Mouse (Mus musculus) heart, embryonic 14.5 days (tissue): ENCODE data around the gene Fosl1. TPM values are rescaled to one million over a fixed set of nuclear protein-coding genes. Genes with fewer than 3 reads are reported as not detected.

Experiments used
- ATAC-seq: fragments of 200-750 bp; cut with Nextera tagmentation; 2 replicates; pipeline ENCODE4 v1.8.0; 2017; ENCODE audit warnings: low read depth, moderate TSS enrichment; ENCODE audit not compliant: insufficient number of reproducible peaks, insufficient read depth, low FRiP score
- H3K27ac ChIP-seq, 2 experiments: fragments of 200-500 bp in 1 of 2; fragments of 300-500 bp in 1 of 2; sonication (generic) in 1 of 2; replicated peaks in 1 of 2; 2 replicates each; pipeline ENCODE4 v1.5.1; 2012 to 2014; ENCODE audit warnings: low read depth in 2 of 2, low read length in 2 of 2, control low read depth in 1 of 2, mild to moderate bottlenecking in 1 of 2, mixed read lengths in 1 of 2; ENCODE audit not compliant: control insufficient read depth in 1 of 2, insufficient read depth in 1 of 2
- H3K27me3 ChIP-seq: fragments of 300-500 bp; sonication (generic); 2 replicates; pipeline ENCODE4 v1.6.1; 2014; ENCODE audit warnings: mild to moderate bottlenecking, low read length, control low read depth; ENCODE audit not compliant: control insufficient read depth, insufficient read depth
- H3K36me3 ChIP-seq: fragments of 300-500 bp; sonication (generic); 2 replicates; pipeline ENCODE4 v1.6.1; 2014; ENCODE audit warnings: mild to moderate bottlenecking, control low read depth, low read length, mixed read lengths; ENCODE audit not compliant: control insufficient read depth, insufficient read depth
- H3K4me1 ChIP-seq, 2 experiments: fragments of 200-500 bp in 1 of 2; fragments of 300-500 bp in 1 of 2; sonication (generic) in 1 of 2; 2 replicates each; pipeline ENCODE4 v1.6.1; 2012 to 2014; ENCODE audit warnings: low read length in 2 of 2, control low read depth in 1 of 2, mixed read lengths in 1 of 2; ENCODE audit not compliant: control insufficient read depth in 2 of 2, insufficient read depth in 2 of 2
- H3K4me2 ChIP-seq: fragments of 300-500 bp; sonication (generic); 2 replicates; pipeline ENCODE4 v1.6.1; 2014; ENCODE audit warnings: mild to moderate bottlenecking, low read length
- H3K4me3 ChIP-seq, 2 experiments: fragments of 200-500 bp in 1 of 2; fragments of 300-500 bp in 1 of 2; sonication (generic) in 1 of 2; 2 replicates each; pipeline ENCODE4 v1.5.1; 2012 to 2014; ENCODE audit warnings: low read length in 2 of 2, mild to moderate bottlenecking in 2 of 2, control low read depth in 1 of 2, low read depth in 1 of 2, moderate library complexity in 1 of 2; ENCODE audit not compliant: control insufficient read depth in 1 of 2, insufficient read depth in 1 of 2
- H3K9ac ChIP-seq: fragments of 300-500 bp; sonication (generic); 2 replicates; pipeline ENCODE4 v1.6.1; 2014; ENCODE audit warnings: mild to moderate bottlenecking, low read length
- H3K9me3 ChIP-seq: fragments of 300-500 bp; sonication (generic); 2 replicates; pipeline ENCODE4 v1.6.1; 2016; ENCODE audit warnings: low read length, control low read depth; ENCODE audit not compliant: control insufficient read depth
- WGBS: fragments of 180-500 bp; shearing (Covaris S2); extraction: QIAGEN DNeasy Blood & Tissue Kit; methylation state at CpG from one replicate; pipeline ENCODE4 v1.1.7; 2014; 5-methylcytosine and 5-hydroxymethylcytosine counted together
- polyA plus RNA-seq: library from polyadenylated mRNA; unstranded; fragments of >200 nt; fragmentation: Nextera tagmentation; extraction: Ambion mirVana; gene quantifications from 2 replicates; pipeline ENCODE4 v1.2.1, GENCODE M21; 2014

Fosl1 gene
- polyA plus RNA-seq, 1 experiment from 2014 or later, result not detected

DNA sequence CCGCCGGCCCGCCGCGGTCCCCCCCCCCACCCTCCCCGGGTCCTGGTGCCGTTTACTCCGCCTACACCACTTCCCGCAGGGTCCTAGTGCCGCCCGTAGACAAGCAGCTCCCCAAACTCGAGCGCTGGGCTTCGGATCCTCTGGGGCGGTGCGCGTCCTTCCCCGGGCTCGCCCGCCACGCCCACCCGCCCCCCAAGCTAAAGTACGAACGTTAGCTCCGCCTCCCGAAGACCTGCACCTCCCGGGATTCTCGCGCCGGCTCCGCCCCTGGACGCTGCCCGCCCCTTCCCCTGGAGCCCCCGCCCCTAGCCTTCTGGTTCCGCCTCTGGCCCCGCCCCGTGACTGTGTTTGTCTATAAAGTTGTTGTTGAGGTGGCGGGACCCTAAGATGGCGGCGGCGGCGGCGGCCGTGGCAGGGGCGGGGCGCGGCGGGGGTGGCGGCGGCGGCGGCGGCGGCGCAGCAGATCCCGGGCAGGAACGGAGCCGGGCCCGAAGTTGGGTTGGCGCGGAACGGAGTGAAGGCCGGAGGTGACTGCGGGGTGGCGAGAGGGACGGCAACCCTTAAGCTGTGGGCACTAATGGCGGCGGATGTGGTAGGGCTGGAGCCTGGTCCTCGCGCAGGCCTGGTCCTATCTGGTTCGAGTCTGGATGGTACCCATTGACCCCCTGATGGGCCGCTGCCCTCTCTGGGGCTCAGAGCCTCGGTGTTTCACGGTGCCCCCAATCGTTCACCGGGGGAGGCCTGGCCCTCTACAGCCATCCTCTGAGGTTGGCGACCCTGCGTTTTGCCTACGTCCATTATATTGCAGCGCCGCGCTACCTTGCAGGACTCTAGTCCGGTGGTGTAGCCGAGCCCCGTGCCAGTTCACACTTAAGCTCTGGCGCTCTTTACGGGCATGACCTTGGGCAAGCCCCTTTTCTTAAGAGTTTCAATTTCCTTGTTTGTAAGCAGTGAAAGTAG is 22.3 kb upstream of the Fosl1 start, which contains the start of the genes Drap1 and AI837181:
Drap1 (minus strand) TSS at position 198 of the 960 bp plus-strand sequence.
AI837181 (plus strand) TSS at position 363 of the 960 bp plus-strand sequence.
- ATAC-seq, result peak; percentile 89
- Histone ChIP-seq H3K27me3 (no peaks in the 10 kb centered on the region), H3K4me3 (peak within 1 kb of the TSS; percentile 87 to 92), H3K27ac (peak within 1 kb of the TSS; percentile 86 to 92), H3K36me3 (peaks cover 58% of the 10 kb centered on the region), H3K9me3 (no peaks in the 10 kb centered on the region), H3K4me1 (peaks cover 18 to 22% of the 10 kb centered on the region in 2 experiments), H3K4me2 (peak within 1 kb of the TSS; percentile 88), H3K9ac (peak within 1 kb of the TSS; percentile 97)
- WGBS, result under 1% methylated on average over 85 of the region's 87 CpGs

DNA sequence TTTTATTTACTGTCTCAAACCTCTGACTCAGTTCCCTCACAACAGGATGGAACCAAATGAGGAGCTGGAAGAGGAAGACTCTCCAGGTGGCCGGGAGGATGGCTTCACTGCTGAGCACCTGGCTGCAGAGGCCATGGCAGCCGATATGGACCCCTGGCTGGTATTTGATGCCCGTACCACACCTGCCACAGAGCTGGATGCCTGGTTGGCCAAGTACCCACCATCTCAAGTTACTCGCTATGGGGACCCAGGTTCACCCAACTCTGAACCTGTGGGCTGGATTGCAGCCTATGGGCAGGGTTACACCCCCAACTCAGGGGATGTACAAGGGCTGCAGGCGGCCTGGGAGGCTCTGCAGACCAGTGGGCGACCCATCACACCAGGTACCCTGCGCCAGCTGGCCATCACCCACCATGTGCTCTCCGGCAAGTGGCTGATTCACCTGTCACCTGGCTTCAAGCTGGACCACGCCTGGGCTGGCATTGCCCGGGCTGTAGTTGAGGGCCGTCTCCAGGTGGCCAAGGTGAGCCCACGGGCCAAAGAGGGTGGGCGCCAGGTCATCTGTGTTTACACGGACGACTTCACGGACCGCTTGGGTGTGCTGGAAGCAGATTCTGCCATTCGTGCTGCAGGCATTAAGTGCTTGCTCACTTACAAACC is 21.3 kb upstream of the Fosl1 start:
- Histone ChIP-seq H3K9me3 (no peaks in the 10 kb centered on the region), H3K36me3 (peaks cover 48% of the 10 kb centered on the region), H3K27me3 (no peaks in the 10 kb centered on the region), H3K27ac (peak overlapping the region; percentile 80 to 92; a peak in 2 of 4 replicates), H3K4me2 (peak overlapping the region; percentile 88), H3K9ac (peak overlapping the region; percentile 97), H3K4me3 (peak overlapping the region; percentile 84 to 87), H3K4me1 (peaks cover 18 to 23% of the 10 kb centered on the region in 2 experiments)
- no peak for ATAC-seq
- WGBS, result 90% methylated on average over 18 of the region's 18 CpGs

DNA sequence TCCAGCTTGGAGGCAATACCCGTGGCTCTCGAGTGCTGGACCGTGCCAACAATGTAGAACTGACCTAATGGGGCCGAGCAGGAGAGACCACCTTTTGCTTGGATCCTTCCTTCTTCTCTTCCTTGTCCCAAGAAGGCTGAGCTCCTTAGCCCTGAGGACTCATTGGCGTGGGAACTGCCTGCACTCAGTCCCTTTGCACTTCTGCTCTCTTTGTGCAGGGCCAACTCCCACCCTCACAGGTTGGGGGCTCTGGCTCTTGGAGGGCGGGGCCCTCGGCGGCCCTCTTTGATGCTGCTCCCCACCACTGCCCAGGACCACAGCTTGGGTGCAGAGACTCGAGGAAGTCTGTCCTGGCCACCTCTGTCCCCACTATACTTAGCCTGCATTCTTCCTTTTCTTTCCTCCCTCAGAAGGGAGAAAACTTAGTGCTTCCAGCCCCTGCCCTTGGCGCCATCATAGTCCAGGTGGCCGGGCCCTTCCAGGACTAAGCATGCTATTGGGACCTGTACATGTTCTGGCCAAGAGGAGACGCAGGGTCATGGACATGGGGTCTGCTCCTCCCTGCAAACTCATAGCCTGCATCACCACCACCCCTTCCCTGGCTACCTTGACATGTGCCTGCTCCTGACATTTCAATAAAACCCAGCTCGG is 20.6 kb upstream of the Fosl1 start:
- ATAC-seq, result no peak
- no peak overlapping the region for H3K27ac ChIP-seq
- H3K36me3 ChIP-seq, result peaks cover 41% of the 10 kb centered on the region
- H3K4me2 ChIP-seq, result peak overlapping the region; percentile 88; the same call in 1 of the 2 replicates
- WGBS, result 90% methylated on average over 13 of the region's 13 CpGs
- no peaks in the 10 kb centered on the region for H3K9me3 ChIP-seq
- H3K9ac ChIP-seq, result no peak overlapping the region
- H3K4me3 ChIP-seq, result no peak overlapping the region
- H3K27me3 ChIP-seq, result no peaks in the 10 kb centered on the region
- H3K4me1 ChIP-seq, result peaks cover 18 to 23% of the 10 kb centered on the region in 2 experiments

DNA sequence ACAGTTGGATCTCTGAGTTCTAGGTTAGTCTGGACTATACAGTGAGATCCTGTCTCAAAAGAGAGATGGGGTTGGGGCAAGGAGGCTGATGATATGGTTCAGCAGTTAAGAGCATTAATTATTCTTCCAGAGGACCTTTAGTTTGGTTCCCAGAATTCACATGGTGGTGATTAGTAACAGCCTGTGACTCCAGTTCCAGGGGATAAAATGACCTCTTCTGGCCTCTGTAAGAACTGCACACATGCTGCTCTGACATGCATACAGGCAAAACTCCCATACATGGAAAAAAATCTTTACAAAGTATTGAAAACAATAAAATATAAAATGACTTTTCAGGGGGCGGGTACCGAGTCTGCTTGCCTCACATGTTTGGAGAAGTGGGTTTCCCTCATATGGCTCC is 19.3 kb upstream of the Fosl1 start:
- Histone ChIP-seq H3K4me1 (peaks cover 16 to 25% of the 10 kb centered on the region in 2 experiments), H3K36me3 (peaks cover 27% of the 10 kb centered on the region), H3K9ac (no peak overlapping the region), H3K27me3 (no peaks in the 10 kb centered on the region), H3K9me3 (no peaks in the 10 kb centered on the region), H3K27ac (no peak overlapping the region), H3K4me2 (no peak overlapping the region), H3K4me3 (no peak overlapping the region)
- 74% methylated on average over 2 of the region's 2 CpGs for WGBS
- no peak for ATAC-seq

DNA sequence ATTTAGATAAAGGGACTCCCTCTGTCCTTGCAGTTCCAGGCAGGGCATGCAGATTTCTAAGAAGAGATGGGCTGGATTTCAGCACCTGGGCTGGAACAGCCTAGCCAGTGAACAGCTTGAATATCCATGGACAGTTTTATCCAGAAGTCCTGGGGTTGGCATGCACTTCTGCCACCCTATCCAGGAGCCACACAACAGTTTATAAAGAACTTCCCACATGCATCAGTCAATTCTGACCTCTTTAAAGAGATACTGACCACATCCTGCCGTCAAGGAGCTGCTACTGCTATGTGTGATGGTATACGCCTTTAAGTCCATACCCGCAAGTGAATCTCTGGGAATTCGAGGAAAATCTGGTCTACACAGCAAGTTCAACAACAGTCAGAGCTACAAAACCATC is 18.1 kb upstream of the Fosl1 start:
- no peak overlapping the region for H3K4me2 ChIP-seq
- no peaks in the 10 kb centered on the region for H3K27me3 ChIP-seq
- ATAC-seq, result no peak
- peaks cover 16 to 28% of the 10 kb centered on the region in 2 experiments for H3K4me1 ChIP-seq
- peaks cover 25% of the 10 kb centered on the region for H3K36me3 ChIP-seq
- no peak overlapping the region for H3K4me3 ChIP-seq
- no peak overlapping the region for H3K9ac ChIP-seq
- no peak overlapping the region for H3K27ac ChIP-seq
- H3K9me3 ChIP-seq, result no peaks in the 10 kb centered on the region
- 76% methylated on average over 4 of the region's 4 CpGs for WGBS

DNA sequence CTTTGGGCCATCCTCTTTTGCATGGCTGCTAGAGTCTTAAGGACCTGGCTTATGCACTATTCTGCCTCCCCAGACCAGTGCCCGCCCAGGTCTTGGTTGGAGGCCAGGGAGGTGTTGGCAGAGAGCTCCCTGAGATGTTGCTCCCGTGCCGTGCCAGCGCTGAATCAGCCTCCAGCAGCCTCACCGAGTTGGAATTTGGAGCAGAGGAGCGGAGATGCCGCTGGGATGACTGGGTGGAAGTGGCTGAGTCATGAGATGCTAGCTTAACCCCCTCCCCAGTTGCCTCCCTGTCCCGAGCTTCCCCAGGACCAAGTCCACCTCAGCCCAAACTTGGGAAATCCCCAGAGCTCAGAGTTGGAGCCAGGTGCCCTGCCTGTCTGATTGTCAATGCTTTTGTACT is 17.5 kb upstream of the Fosl1 start:
- no peak for ATAC-seq
- Histone ChIP-seq H3K36me3 (peaks cover 25% of the 10 kb centered on the region), H3K4me3 (no peak overlapping the region), H3K27me3 (no peaks in the 10 kb centered on the region), H3K9me3 (no peaks in the 10 kb centered on the region), H3K4me2 (no peak overlapping the region), H3K9ac (no peak overlapping the region), H3K4me1 (peaks cover 16 to 30% of the 10 kb centered on the region in 2 experiments), H3K27ac (no peak overlapping the region)
- WGBS, result 51% methylated on average over 8 of the region's 8 CpGs

DNA sequence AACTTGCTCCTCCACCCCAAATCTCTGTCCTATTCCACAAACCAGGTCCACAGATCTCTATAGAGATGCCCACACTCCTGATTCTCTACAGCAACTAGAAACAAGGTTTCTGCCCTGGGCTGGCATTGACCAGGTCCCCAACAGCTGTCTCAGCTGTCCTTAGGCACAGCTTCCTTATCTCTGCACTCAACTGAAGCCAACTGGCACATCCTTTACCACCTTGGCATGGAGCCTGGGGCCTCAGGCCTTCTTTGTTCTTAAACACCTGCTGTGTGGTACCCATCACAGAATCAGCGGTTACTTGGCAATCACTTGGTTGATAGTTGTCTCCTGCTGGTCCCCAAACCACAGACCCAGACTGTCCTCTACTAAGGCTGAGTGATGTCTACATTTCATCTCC is 16.9 kb upstream of the Fosl1 start:
- H3K27ac ChIP-seq, result no peak overlapping the region
- H3K4me3 ChIP-seq, result no peak overlapping the region
- H3K36me3 ChIP-seq, result peaks cover 25% of the 10 kb centered on the region
- peaks cover 16 to 30% of the 10 kb centered on the region in 2 experiments for H3K4me1 ChIP-seq
- H3K9me3 ChIP-seq, result no peaks in the 10 kb centered on the region
- WGBS, result 92% methylated on average over 1 of the region's 1 CpGs
- ATAC-seq, result no peak
- H3K4me2 ChIP-seq, result no peak overlapping the region
- no peaks in the 10 kb centered on the region for H3K27me3 ChIP-seq
- H3K9ac ChIP-seq, result no peak overlapping the region
